Mouse (Mus musculus) hindbrain, embryonic 11.5 days (tissue): Measurements from ENCODE around the gene Kpna4. TPM values are rescaled to one million over a fixed set of nuclear protein-coding genes. Genes with fewer than 3 reads are reported as not detected.

Experiments used
- ATAC-seq: fragments of 200-750 bp; cut with Nextera tagmentation; 2 replicates; pipeline ENCODE4 v1.8.0; 2017; ENCODE audit warnings: mild to moderate bottlenecking, moderate TSS enrichment, moderate library complexity; ENCODE audit not compliant: low FRiP score
- DNase-seq: peaks from one replicate; pipeline ENCODE4 v3.0.0-alpha.2; 2015; ENCODE audit warnings: low spot score
- H3K27ac ChIP-seq: fragments of 300-500 bp; sonication (generic); 2 replicates; pipeline ENCODE4 v1.5.1; 2014; ENCODE audit warnings: mild to moderate bottlenecking, low read depth, low read length
- H3K27me3 ChIP-seq: fragments of 300-500 bp; sonication (generic); 2 replicates; pipeline ENCODE4 v1.6.1; 2014; ENCODE audit warnings: mild to moderate bottlenecking, low read length, moderate library complexity, mixed read lengths; ENCODE audit not compliant: control insufficient read depth, insufficient read depth
- H3K36me3 ChIP-seq: fragments of 300-500 bp; sonication (generic); 2 replicates; pipeline ENCODE4 v1.6.1; 2014; ENCODE audit warnings: mild to moderate bottlenecking, low read length, moderate library complexity, mixed read lengths; ENCODE audit not compliant: control insufficient read depth, insufficient read depth
- H3K4me1 ChIP-seq: fragments of 300-500 bp; sonication (generic); replicated peaks from 2 replicates; pipeline ENCODE4 v1.6.1; 2014; ENCODE audit warnings: low read length, mixed read lengths; ENCODE audit not compliant: control insufficient read depth, insufficient read depth
- H3K4me2 ChIP-seq: fragments of 300-500 bp; sonication (generic); replicated peaks from 2 replicates; pipeline ENCODE4 v1.6.1; 2014; ENCODE audit warnings: mild to moderate bottlenecking, low read depth, low read length
- H3K4me3 ChIP-seq: fragments of 300-500 bp; sonication (generic); 2 replicates; pipeline ENCODE4 v1.5.1; 2014; ENCODE audit warnings: low read depth, low read length
- H3K9ac ChIP-seq: fragments of 300-500 bp; sonication (generic); 2 replicates; pipeline ENCODE4 v1.6.1; 2014; ENCODE audit warnings: low read depth, low read length
- H3K9me3 ChIP-seq: fragments of 300-500 bp; sonication (generic); 2 replicates; pipeline ENCODE4 v1.6.1; 2016; ENCODE audit warnings: low read length; ENCODE audit not compliant: control insufficient read depth
- WGBS: fragments of 180-500 bp; shearing (Covaris S2); extraction: QIAGEN DNeasy Blood & Tissue Kit; methylation state at CpG from one replicate; pipeline ENCODE4 v1.1.7; 2014; 5-methylcytosine and 5-hydroxymethylcytosine counted together
- polyA plus RNA-seq: library from polyadenylated mRNA; unstranded; fragments of >200 nt; fragmentation: Nextera tagmentation; extraction: Ambion mirVana; gene quantifications from 2 replicates; pipeline ENCODE4 v1.2.1, GENCODE M21; 2014

The Kpna4 gene
- polyA plus RNA-seq, 1 experiment from 2014 or later = 42.8 TPM

- H3K4me3 ChIP-seq = no peak overlapping the region
- no peaks in the 10 kb centered on the region for H3K4me1 ChIP-seq
- ATAC-seq (no peak), DNase-seq (no peak)
- no peaks in the 10 kb centered on the region for H3K9me3 ChIP-seq
- no peak overlapping the region for H3K27ac ChIP-seq
- H3K27me3 ChIP-seq = no peaks in the 10 kb centered on the region
- 89% methylated on average over 3 of the region's 3 CpGs for WGBS
- H3K4me2 ChIP-seq = no peak overlapping the region
- no peak overlapping the region for H3K9ac ChIP-seq
- peaks cover 6% of the 10 kb centered on the region for H3K36me3 ChIP-seq
These were observed 109.7 kb downstream of the Kpna4 start for GRCm38 (mm10) chr3:69017181-69017580.

Other genes with a start within 250 kb of the Kpna4 start
- 16.8 and 18.3 TPM in 2 replicates for gene Ift80, start 122.5 kb downstream of the Kpna4 start, polyA plus RNA-seq
- 179 and 193 TPM in 2 replicates for gene Smc4, start 122.4 kb downstream of the Kpna4 start, polyA plus RNA-seq
- gene Trim59, start 82.4 kb downstream of the Kpna4 start, polyA plus RNA-seq = 166 and 184 TPM in 2 replicates
- gene Arl14, start 95.3 kb upstream of the Kpna4 start, polyA plus RNA-seq = not detected in 2 replicates
- 17.1 and 17.2 TPM in 2 replicates for gene Ppm1l, start 189.7 kb upstream of the Kpna4 start, polyA plus RNA-seq